Comparison of ENCODE assay signal across 8 mouse cellular contexts in the genomic region with DNA sequence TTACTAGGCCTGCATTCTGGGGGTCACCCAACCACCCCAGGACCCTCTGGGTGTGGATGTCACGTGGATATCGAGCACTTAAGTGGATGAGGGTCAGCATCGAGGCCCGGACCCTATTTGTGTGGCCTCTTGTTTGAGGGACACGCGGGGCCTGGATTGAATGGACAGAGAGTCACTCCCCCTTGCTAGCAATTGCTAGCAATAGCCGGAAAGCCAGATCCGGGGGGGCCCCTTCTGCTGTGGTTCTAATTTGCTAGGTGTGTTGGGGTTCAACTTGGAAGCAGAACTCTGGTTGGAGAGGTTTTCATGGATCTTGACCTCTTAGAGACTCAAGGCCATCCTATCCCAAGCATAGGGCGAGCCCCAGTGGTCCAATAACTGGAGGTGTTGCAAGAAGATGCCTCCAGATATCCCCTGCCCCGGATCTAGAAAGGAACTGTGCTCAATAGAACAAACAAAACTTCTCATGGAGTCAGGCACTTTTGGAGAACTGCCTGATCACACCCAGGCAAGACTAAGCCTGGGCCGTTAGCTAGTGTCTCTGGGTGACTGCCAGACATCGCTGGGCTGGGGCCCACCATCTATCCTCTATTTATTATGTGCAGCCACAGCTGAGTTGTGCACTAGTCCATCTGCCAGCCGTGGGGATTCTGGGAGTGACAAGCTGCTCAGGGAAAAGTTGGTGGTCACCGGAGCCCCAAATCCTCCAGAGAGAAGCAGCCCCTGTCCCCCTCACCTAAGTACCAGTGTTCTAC. TPM values are rescaled to one million over a fixed set of nuclear protein-coding genes. Genes with fewer than 3 reads are reported as not detected.
DNase-seq lines count a peak whose midpoint lies in the region; ATAC-seq and TF ChIP-seq lines count a peak whose summit lies in the region.

No protein-coding gene starts in this region.

- H3K27me3 ChIP-seq in erythroblast, embryonic 14.5 days (ENCODE audit: control insufficient read depth): no peaks in the 10 kb centered on the region; the same call in 1 of the 2 replicates
- no peaks in the 10 kb centered on the region for H3K27me3 ChIP-seq in heart, embryonic 15.5 days
- H3K27me3 ChIP-seq in liver, embryonic 14.5 days (ENCODE audit: control insufficient read depth, insufficient read depth, low read length): no peaks in the 10 kb centered on the region
- peaks cover 3% of the 10 kb centered on the region; the same call in 1 of the 2 replicates for H3K27me3 ChIP-seq in neural tube, embryonic 14.5 days (ENCODE audit: control insufficient read depth, insufficient read depth, low read length)

- H3K4me3 ChIP-seq in erythroblast, embryonic 14.5 days (replicated peaks): peak overlapping the region; percentile 74
- H3K4me3 ChIP-seq in heart, embryonic 15.5 days: peak overlapping the region; percentile 96
- H3K4me3 ChIP-seq in liver, embryonic 14.5 days (ENCODE audit: insufficient read depth in 1 of 2, low read depth in 2 of 2, low read length in 2 of 2): peak overlapping the region; percentile 75 to 97
- H3K4me3 ChIP-seq in neural tube, embryonic 14.5 days (ENCODE audit: low read depth, low read length): peak overlapping the region; percentile 89

- no peaks in the 10 kb centered on the region; the same call in 1 of the 2 replicates for H3K9me3 ChIP-seq in erythroblast, embryonic 14.5 days (ENCODE audit: control insufficient read depth, low read length)
- no peaks in the 10 kb centered on the region for H3K9me3 ChIP-seq in heart, embryonic 15.5 days (replicated peaks)
- no peaks in the 10 kb centered on the region for H3K9me3 ChIP-seq in liver, embryonic 14.5 days (ENCODE audit: control insufficient read depth, low read length)
- H3K9me3 ChIP-seq in neural tube, embryonic 14.5 days (ENCODE audit: control insufficient read depth, low read length): no peaks in the 10 kb centered on the region

- DNase-seq in 3134 (ENCODE audit: extremely low read depth, insufficient read length, low spot score) (peak; percentile 66), R1 (ENCODE audit: low read depth, low spot score) (peak; percentile 61)
- DNase-seq in kidney, postnatal 14 days: peak; percentile 69
- no peak for DNase-seq in liver, embryonic 14.5 days (ENCODE audit: low read depth in 3 of 3, low spot score in 3 of 3)

- 11% methylated on average over 14 of the region's 14 CpGs for WGBS in heart, embryonic 15.5 days
- 36% methylated on average over 14 of the region's 14 CpGs for WGBS in liver, embryonic 14.5 days (ENCODE audit: insufficient replicate concordance)
- WGBS in neural tube, embryonic 14.5 days: 14% methylated on average over 14 of the region's 14 CpGs

- no peak for ATAC-seq in heart, embryonic 15.5 days (replicated peaks; ENCODE audit: insufficient number of reproducible peaks, insufficient read depth, low FRiP score, low read depth)
- no peak for ATAC-seq in liver, embryonic 14.5 days (ENCODE audit: insufficient read depth)
- peak; percentile 16; the same call in 1 of the 2 replicates for ATAC-seq in neural tube, embryonic 14.5 days (ENCODE audit: low read depth)
- ATAC-seq in monocyte, adult 5-6 weeks (replicated peaks; ENCODE audit: insufficient number of reproducible peaks, low FRiP score, low TSS enrichment, poor library complexity, severe bottlenecking): no peak

- H3K36me3 ChIP-seq in erythroblast, embryonic 14.5 days (ENCODE audit: control insufficient read depth): peaks cover 36% of the 10 kb centered on the region
- peaks cover 23% of the 10 kb centered on the region for H3K36me3 ChIP-seq in heart, embryonic 15.5 days
- H3K36me3 ChIP-seq in liver, embryonic 14.5 days (replicated peaks; ENCODE audit: control insufficient read depth, insufficient read depth, low read depth): peaks cover 34% of the 10 kb centered on the region
- H3K36me3 ChIP-seq in neural tube, embryonic 14.5 days (ENCODE audit: control insufficient read depth, insufficient read depth, low read length): peaks cover 32% of the 10 kb centered on the region

- H3K4me1 ChIP-seq in erythroblast, embryonic 14.5 days (ENCODE audit: control insufficient read depth): peaks cover 76% of the 10 kb centered on the region
- peaks cover 52% of the 10 kb centered on the region for H3K4me1 ChIP-seq in heart, embryonic 15.5 days (replicated peaks)
- H3K4me1 ChIP-seq in liver, embryonic 14.5 days (replicated peaks; ENCODE audit: control insufficient read depth in 2 of 2, insufficient read depth in 2 of 2, low read length in 1 of 2): peaks cover 32 to 48% of the 10 kb centered on the region in 2 experiments
- H3K4me1 ChIP-seq in neural tube, embryonic 14.5 days (ENCODE audit: control insufficient read depth, insufficient read depth, low read length): peaks cover 38% of the 10 kb centered on the region

- no peak for TF ChIP-seq CTCF in liver, embryonic 14.5 days (IDR thresholded peaks at IDR 0.05; ENCODE audit: low read depth)

- peak overlapping the region; percentile 68 for H3K9ac ChIP-seq in heart, embryonic 15.5 days
- peak overlapping the region; percentile 70 for H3K9ac ChIP-seq in liver, embryonic 14.5 days (replicated peaks)
- peak overlapping the region; percentile 74 for H3K9ac ChIP-seq in neural tube, embryonic 14.5 days (replicated peaks; ENCODE audit: low read depth, low read length)

- TF ChIP-seq EP300 in liver, embryonic 14.5 days (IDR thresholded peaks at IDR 0.05; ENCODE audit: low read depth): no peak

- H3K27ac ChIP-seq in heart, embryonic 15.5 days: peak overlapping the region; percentile 100
- H3K27ac ChIP-seq in liver, embryonic 14.5 days: peak overlapping the region; percentile 84
- peak overlapping the region; percentile 100 for H3K27ac ChIP-seq in neural tube, embryonic 14.5 days (ENCODE audit: low read depth, low read length)

- H3K4me2 ChIP-seq in heart, embryonic 15.5 days: peak overlapping the region; percentile 78
- peak overlapping the region; percentile 82 for H3K4me2 ChIP-seq in liver, embryonic 14.5 days (ENCODE audit: low read depth)
- peak overlapping the region; percentile 93 for H3K4me2 ChIP-seq in neural tube, embryonic 14.5 days (ENCODE audit: low read depth, low read length)

RNA-seq across cellular contexts. Expression of gene Actb, which starts 0.7 kb away (rescaled TPM):
- 326 and 442 TPM in 2 replicates for polyA plus RNA-seq in erythroblast, embryonic 14.5 days (2012)
- 5,943 and 6,493 TPM in 2 replicates for polyA plus RNA-seq in heart, embryonic 15.5 days (2015; fragmentation: Nextera tagmentation; extraction: Ambion mirVana)
- 776 and 920 TPM in 2 replicates for polyA plus RNA-seq in liver, embryonic 14.5 days (2012; rRNA removed)
- 7,259 and 7,802 TPM in 2 replicates for polyA plus RNA-seq in liver, embryonic 14.5 days (2014; fragmentation: Nextera tagmentation; extraction: Ambion mirVana)
- 12,012 and 12,961 TPM in 2 replicates for polyA plus RNA-seq in neural tube, embryonic 14.5 days (2014; fragmentation: Nextera tagmentation; extraction: Ambion mirVana)
- 6,587 to 7,071 TPM (median 6,776 TPM) in 3 replicates for total RNA-seq in monocyte, adult 5-6 weeks (2017)

RNA-seq across cellular contexts. Expression of gene Fbxl18, which starts 12.0 kb away (rescaled TPM):
- polyA plus RNA-seq in erythroblast, embryonic 14.5 days (2012): 0.34 and 0.52 TPM in 2 replicates
- polyA plus RNA-seq in heart, embryonic 15.5 days (2015; fragmentation: Nextera tagmentation; extraction: Ambion mirVana): 7.7 and 9.9 TPM in 2 replicates
- 1.9 and 2.2 TPM in 2 replicates for polyA plus RNA-seq in liver, embryonic 14.5 days (2012; rRNA removed)
- polyA plus RNA-seq in liver, embryonic 14.5 days (2014; fragmentation: Nextera tagmentation; extraction: Ambion mirVana): 1.6 and 2.0 TPM in 2 replicates
- 22.5 and 24.1 TPM in 2 replicates for polyA plus RNA-seq in neural tube, embryonic 14.5 days (2014; fragmentation: Nextera tagmentation; extraction: Ambion mirVana)
- total RNA-seq in monocyte, adult 5-6 weeks (2017): 1.6 to 3.6 TPM (median 2.3 TPM) in 3 replicates

RNA-seq across cellular contexts. Expression of gene Fscn1, which starts 52.9 kb away (rescaled TPM):
- polyA plus RNA-seq in erythroblast, embryonic 14.5 days (2012): 0.36 and 0.46 TPM in 2 replicates
- 108 and 137 TPM in 2 replicates for polyA plus RNA-seq in heart, embryonic 15.5 days (2015; fragmentation: Nextera tagmentation; extraction: Ambion mirVana)
- 21.1 and 25.3 TPM in 2 replicates for polyA plus RNA-seq in liver, embryonic 14.5 days (2012; rRNA removed)
- polyA plus RNA-seq in liver, embryonic 14.5 days (2014; fragmentation: Nextera tagmentation; extraction: Ambion mirVana): 19.3 and 21.4 TPM in 2 replicates
- polyA plus RNA-seq in neural tube, embryonic 14.5 days (2014; fragmentation: Nextera tagmentation; extraction: Ambion mirVana): 428 and 502 TPM in 2 replicates
- 1.2 TPM in 1 of 3 replicates, not detected in the others for total RNA-seq in monocyte, adult 5-6 weeks (2017)

Comparison
In these comparisons a context has a peak if more than half of its experiments do, and no peak if none do; other contexts are left out.
1. DNase-seq: peak in 3134 (single experiment), R1 (single experiment) and kidney, postnatal 14 days (single experiment); none in liver, embryonic 14.5 days (0 of 3).
2. RNA of gene Fscn1, which starts 52.9 kb away (polyA plus RNA-seq): 428 to 502 TPM in neural tube, embryonic 14.5 days, 108 to 137 TPM in heart, embryonic 15.5 days and 19.3 to 25.3 TPM in liver, embryonic 14.5 days; 0.36 to 0.46 TPM in erythroblast, embryonic 14.5 days; every median in the first group is over 10 times any median in the second.
3. Peak in every context shown above with its lines, with median percentiles within 50 percentile points of each other: H3K4me3 ChIP-seq, H3K27ac ChIP-seq, H3K4me2 ChIP-seq and H3K9ac ChIP-seq.